Mouse (Mus musculus) cerebellum, adult 2 months (tissue): ENCODE results near the gene Tll1.

ENCODE experiments used
- CTCF ChIP-seq: fragments of 200-500 bp; IDR thresholded peaks from 2 replicates; pipeline ENCODE4 v1.5.1; 2011; ENCODE audit warnings: low read depth, mild to moderate bottlenecking, control low read depth, low read length, moderate library complexity, borderline replicate concordance; ENCODE audit not compliant: insufficient read depth
- POLR2A ChIP-seq: fragments of 200-500 bp; IDR thresholded peaks from 2 replicates; pipeline ENCODE4 v1.6.1; 2011; ENCODE audit warnings: low read length, control low read depth, borderline replicate concordance; ENCODE audit not compliant: insufficient read depth

- TF ChIP-seq POLR2A (no peak), CTCF (no peak)
Observed at GRCm38 (mm10) chr8:64048556-64048955, 157.5 kb downstream of the Tll1 start.
